Mouse (Mus musculus) yolk sac, embryonic 10.5 days (tissue): ENCODE measurements around the gene Snrpc.

Experiments used
- DNase-seq: peaks from one replicate; pipeline ENCODE4 v3.0.0-alpha.2; 2017; ENCODE audit warnings: low spot score

Gene Snrpc

GRCm38 (mm10) chr17:27819521-27819970 is 18.4 kb upstream of the Snrpc start:
- peak; percentile 49 for DNase-seq

GRCm38 (mm10) chr17:27819971-27820567 is 17.9 kb upstream of the Snrpc start:
- no peak for DNase-seq

GRCm38 (mm10) chr17:27820568-27821406 is 17.2 kb upstream of the Snrpc start, which contains the start of gene D17Wsu92e:
Gene D17Wsu92e, minus strand, starts transcription at chr17:27820648.
- DNase-seq = peak; percentile 99

- DNase-seq = peak; percentile 38
These were observed 16.3 kb upstream of the Snrpc start for GRCm38 (mm10) chr17:27821407-27822338.

- DNase-seq = no peak
These were observed 14.6 kb upstream of the Snrpc start for GRCm38 (mm10) chr17:27823142-27823905.

- DNase-seq = no peak
These were observed 13.0 kb upstream of the Snrpc start for GRCm38 (mm10) chr17:27824941-27825340.

GRCm38 (mm10) chr17:27825539-27825938 is 12.4 kb upstream of the Snrpc start:
- DNase-seq = no peak

- DNase-seq = peak; percentile 86
These were observed 11.7 kb upstream of the Snrpc start for GRCm38 (mm10) chr17:27825984-27826905.

GRCm38 (mm10) chr17:27826908-27827383 is 11.0 kb upstream of the Snrpc start:
- DNase-seq = peak; percentile 43

GRCm38 (mm10) chr17:27827511-27827910 is 10.4 kb upstream of the Snrpc start:
- no peak for DNase-seq

GRCm38 (mm10) chr17:27830411-27830810 is 7.5 kb upstream of the Snrpc start:
- no peak for DNase-seq

- peak; percentile 94 for DNase-seq
These were observed 1.7 kb downstream of the Snrpc start for GRCm38 (mm10) chr17:27839469-27840252.

GRCm38 (mm10) chr17:27848351-27848750 is 10.4 kb downstream of the Snrpc start:
- DNase-seq = no peak

GRCm38 (mm10) chr17:27851076-27851475 is 13.1 kb downstream of the Snrpc start:
- DNase-seq = no peak

GRCm38 (mm10) chr17:27856265-27856797 is 18.4 kb downstream of the Snrpc start, which contains the start of gene Uhrf1bp1:
Gene Uhrf1bp1, plus strand, starts transcription at chr17:27856441.
- peak; percentile 87 for DNase-seq

- peak; percentile 81 for DNase-seq
These were observed 19.1 kb downstream of the Snrpc start for GRCm38 (mm10) chr17:27856798-27857648.

GRCm38 (mm10) chr17:27857649-27858475 is 19.9 kb downstream of the Snrpc start:
- no peak for DNase-seq
